Mouse (Mus musculus): ENCODE results near the gene Dnajc16. TPM values are rescaled to one million over a fixed set of nuclear protein-coding genes. Genes with fewer than 3 reads are reported as not detected.

Dnajc16 gene
- total RNA-seq, 2 experiments from 2014 or later: 17.7 to 22.9 TPM

GRCm38 (mm10) chr4:141736856-141737255 lies 53.9 kb downstream of the Dnajc16 start:
- intact Hi-C loops (cut with DNase I): no loop called here
- DNase-seq (ENCODE audit: low spot score): no peak

DNA sequence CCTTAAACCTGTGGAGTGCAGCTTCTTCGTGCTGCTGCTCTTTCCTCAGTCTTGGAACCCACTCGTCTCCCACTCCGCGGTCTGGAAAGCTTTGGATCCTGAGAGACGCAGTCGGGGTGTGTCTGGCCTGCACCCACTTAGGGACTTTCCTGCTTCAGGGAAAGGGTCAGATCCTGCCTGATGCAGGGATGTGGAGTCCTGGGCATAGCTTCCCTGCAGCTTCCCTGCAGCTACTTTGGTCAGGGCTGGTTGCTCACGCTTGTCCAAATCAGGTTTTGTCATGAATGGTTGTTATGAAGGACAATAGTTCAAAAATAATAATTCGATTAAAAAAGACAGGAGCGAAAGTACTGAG lies 55.5 kb downstream of the Dnajc16 start:
- DNase-seq (ENCODE audit: low spot score): no peak

DNA sequence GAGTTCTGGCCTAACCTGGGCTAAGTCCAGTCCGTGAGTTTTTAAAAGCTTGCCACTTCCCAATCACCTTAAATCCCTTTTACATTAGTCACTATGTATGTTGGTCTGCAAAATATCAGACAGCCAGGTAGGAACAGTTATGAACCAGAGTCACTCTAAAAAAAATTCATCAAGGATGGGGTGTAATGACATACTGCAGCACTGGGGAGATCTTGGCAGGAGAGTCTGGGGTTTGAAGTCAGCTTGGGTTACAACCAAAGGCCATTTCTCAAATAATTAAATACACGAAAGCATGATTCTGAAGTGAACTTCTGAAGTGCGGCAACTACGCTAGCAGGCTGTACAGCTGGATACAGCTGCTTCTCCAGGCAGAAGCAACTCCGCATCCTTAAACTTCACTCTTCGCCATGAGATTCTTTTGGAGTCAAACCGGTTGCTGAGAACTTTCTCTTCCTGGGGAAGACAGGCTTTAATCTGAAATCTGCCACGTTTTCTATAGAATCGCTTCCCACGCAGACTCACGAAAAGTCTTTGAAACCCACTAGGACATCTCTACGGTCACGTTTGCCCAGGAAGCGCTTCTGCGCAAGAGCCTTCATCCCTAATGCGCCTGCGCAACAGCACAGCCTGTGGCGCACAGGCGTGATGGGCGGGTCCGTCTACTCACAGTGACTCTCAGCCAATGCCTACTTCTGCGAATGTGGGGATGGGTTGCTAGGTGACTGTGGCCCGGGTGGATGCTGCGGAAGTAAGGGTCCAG lies 56.1 kb downstream of the Dnajc16 start:
- intact Hi-C loops (cut with DNase I): no loop called here
- peak; percentile 87 for DNase-seq (ENCODE audit: low spot score)

More for the DNA sequence above, 55.5 kb downstream of the Dnajc16 start:
- intact Hi-C loops (cut with DNase I): no loop called here

DNA sequence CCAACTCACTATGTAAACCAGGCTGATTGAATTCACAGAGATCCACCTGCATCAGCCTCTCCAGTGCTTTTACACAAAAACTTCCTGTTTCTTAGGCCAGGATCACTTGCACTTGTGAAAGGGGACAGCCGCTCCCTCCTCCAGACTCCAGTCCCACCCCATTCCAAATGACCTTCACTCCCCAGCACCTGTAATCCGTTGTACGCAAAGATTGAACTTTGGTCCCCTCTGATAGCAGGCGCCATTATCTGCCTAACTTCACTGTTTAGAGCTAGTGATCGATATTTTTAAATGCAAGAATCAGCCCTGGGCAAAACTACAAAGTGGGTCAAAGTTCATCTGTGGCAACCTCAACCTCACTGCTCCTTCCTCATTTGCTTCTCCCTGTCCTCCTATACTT lies 59.0 kb downstream of the Dnajc16 start:
- intact Hi-C loops (cut with DNase I): no loop called here
- no peak for DNase-seq (ENCODE audit: low spot score)

DNA sequence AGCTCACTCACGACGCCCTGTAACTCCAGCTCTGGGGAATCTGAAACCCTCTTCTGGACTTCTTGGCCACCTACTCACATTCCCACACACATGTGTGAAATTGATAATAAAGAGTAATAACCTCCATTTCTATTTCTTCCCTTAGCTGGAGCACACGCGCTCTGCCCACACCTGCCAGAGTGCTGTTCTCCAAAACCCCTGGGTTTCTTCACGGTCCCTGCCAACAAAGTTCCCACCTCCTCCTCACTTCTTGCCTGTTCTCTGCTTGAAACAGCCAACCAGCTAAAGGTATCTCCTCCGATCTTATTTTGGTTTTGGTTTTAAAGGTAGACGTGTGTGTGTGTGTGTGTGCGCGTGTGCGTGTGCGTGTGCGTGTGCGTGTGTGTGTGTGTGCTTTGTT lies 60.3 kb downstream of the Dnajc16 start:
- intact Hi-C loops (cut with DNase I): no loop called here
- no peak for DNase-seq (ENCODE audit: low spot score)

- no peak for DNase-seq (ENCODE audit: low spot score)
- intact Hi-C loops (cut with DNase I): no loop called here
These were observed 61.5 kb downstream of the Dnajc16 start for GRCm38 (mm10) chr4:141729266-141729665.

GRCm38 (mm10) chr4:141725738-141726137 lies 65.0 kb downstream of the Dnajc16 start:
- intact Hi-C loops (cut with DNase I): no loop called here
- DNase-seq (ENCODE audit: low spot score): no peak

DNA sequence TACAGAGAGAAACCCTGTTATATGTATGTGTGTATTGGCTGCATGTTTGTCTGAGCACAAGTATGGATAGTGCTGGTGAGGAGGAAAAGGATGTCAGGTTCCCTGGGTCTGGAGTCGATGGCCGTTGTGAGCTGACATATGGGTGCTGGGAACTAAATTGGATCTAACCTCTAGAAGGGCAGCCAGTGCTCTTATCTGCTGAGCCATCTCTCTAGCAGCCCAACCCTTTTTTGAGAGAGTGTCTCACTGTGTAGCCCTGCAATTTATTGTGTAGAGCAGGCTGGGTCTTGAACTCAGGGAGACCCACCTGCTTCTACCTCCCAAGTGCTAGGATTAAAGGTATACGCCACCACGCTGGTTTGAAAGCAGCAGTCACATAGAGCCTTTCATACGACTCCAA lies 65.5 kb downstream of the Dnajc16 start:
- intact Hi-C loops (cut with DNase I): no loop called here
- no peak for DNase-seq (ENCODE audit: low spot score)

GRCm38 (mm10) chr4:141724594-141724993 lies 66.1 kb downstream of the Dnajc16 start:
- DNase-seq (ENCODE audit: low spot score): no peak
- intact Hi-C loops (cut with DNase I): loop anchor here (5.0 kb wide), 1 partner anchor 68 kb away; the partner anchor contains the start of genes Casp9 and Dnajc16

GRCm38 (mm10) chr4:141723673-141724068 lies 67.1 kb downstream of the Dnajc16 start:
- DNase-seq (ENCODE audit: low spot score): no peak
- intact Hi-C loops (cut with DNase I): loop anchor here (1.0 to 5.0 kb wide), 2 partner anchors 59 to 69 kb away; partner anchors contain the start of genes Casp9, Dnajc16 and Plekhm2

DNA sequence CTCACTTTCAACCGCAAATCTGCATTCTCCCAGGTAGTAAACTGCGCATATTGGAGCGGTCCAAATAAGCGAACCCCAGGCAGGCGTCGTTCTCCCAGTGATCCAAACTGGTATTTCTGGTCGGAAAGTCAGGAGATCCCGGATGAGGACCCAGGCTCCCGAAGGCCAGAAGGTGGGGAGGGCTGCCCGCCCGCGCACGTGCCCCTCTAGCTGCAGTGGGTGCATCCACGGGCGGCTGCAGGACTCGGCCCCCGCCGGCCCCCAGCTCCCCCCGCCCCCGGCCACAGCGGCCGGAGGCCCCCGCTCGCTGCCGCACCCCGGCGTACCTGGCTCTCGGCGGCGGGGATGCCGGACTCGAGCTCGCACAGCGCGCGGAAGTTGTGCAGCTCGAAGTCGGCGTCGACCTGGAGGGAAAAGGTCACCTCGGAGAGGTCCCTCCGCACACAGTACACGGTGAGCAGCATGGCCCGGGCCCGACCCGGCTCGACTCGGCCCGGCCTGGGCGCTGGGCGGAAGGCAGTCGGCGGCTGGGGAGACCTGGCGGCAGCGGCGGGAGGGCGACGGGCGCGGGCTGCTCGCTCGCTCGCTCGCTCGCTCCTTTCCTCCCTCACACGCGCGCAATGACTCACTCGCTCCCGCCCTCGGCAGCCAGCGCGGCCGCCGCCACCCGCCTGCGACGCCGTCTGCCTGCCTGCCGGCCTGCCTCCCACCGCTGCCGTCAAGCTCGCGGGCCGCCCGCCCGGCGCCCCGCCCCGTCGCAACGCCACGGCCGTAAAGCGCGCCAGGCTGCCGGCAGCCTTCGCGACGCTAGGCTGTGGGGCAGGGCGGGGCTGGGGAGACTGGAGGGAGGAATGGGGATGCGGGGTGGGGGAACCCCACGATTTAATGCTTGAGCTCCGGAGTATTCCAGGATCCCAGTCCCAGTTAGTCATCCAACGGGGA lies 67.7 kb downstream of the Dnajc16 start, which contains the start of gene Ddi2:
TSS of gene Ddi2 (minus strand) at position 689 of the 942 bp plus-strand sequence.
- DNase-seq (ENCODE audit: low spot score): peak; percentile 88
- intact Hi-C loops (cut with DNase I): loop anchor here (1.0 to 5.0 kb wide), 2 partner anchors 59 to 69 kb away; partner anchors contain the start of genes Casp9, Dnajc16 and Plekhm2

DNA sequence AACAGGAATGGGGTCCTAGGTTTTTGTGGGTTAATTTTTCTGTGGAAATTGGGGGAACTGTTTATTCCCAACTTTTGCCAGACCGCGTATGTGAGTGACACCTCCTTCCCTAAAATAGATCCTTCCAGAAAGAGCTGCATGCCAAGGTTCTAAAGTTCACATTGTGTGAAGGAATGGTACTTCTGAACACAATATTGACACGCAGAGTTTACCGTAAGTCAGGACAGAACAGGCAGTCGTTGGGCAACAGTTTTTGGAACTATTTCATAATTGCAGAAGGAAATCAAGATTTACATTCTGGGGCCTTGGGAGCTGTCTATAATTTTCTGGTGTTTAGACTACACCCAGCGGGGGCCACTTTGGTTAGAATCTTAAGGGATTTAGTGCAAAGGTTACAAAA lies 68.8 kb downstream of the Dnajc16 start:
- DNase-seq (ENCODE audit: low spot score): no peak
- intact Hi-C loops (cut with DNase I): loop anchor here (5.0 kb wide), 1 partner anchor 70 kb away; the partner anchor contains the start of genes Casp9 and Dnajc16

GRCm38 (mm10) chr4:141720761-141721523 lies 69.8 kb downstream of the Dnajc16 start:
- intact Hi-C loops (cut with DNase I): loop anchor here (5.0 kb wide), 1 partner anchor 71 kb away; the partner anchor contains the start of genes Casp9 and Dnajc16

DNA sequence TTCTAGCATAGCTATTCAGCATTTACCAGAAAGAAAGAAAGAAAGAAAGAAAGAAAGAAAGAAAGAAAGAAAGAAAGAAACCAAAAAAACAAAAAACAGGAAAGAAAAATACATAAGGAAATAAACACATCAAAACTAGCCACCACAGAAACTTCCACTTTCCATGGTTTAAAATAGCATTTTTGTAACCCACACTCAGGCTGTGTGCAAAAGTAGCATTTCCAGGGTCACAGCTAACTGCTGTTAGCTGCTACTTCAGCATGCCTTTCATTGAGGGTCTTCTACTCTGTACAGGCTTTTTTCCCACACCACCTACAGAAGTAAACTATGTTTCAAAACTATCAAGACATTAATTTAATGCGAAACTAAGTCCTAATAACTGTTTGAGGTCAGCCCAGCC lies 71.4 kb downstream of the Dnajc16 start:
- intact Hi-C loops (cut with DNase I): no loop called here
- DNase-seq (ENCODE audit: low spot score): no peak

More at GRCm38 (mm10) chr4:141720761-141721523, 69.8 kb downstream of the Dnajc16 start:
- DNase-seq (ENCODE audit: low spot score): no peak

- intact Hi-C loops (cut with DNase I): no loop called here
- DNase-seq (ENCODE audit: low spot score): no peak
These were observed 73.1 kb downstream of the Dnajc16 start for GRCm38 (mm10) chr4:141717633-141718032.

- DNase-seq (ENCODE audit: low spot score): no peak
- intact Hi-C loops (cut with DNase I): no loop called here
These were observed 75.7 kb downstream of the Dnajc16 start for GRCm38 (mm10) chr4:141715027-141715426.

DNA sequence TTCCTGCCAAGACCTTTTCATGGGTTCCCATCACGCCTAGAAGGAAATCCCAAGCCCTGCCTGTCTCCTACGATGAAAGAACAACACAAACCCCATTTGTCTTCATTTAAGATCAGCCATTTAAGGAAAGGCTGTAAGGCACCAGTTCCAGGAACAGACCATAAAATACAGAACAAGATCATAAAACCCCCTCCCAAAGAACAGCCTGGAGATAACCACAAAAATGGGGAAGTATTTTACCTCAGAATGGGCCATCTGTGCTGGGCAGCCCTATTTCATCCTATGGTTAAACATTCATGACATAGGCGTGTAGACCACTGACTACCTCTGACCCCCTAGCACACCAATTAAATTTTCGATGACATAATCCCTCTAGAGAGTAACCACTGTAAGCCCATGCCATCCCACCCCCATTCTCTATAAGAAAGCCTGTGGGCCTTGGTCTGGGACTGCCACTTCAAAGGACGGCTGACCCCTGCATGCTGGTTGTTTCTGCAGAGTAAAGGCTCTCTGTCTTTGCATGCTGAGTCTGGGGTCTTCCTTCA lies 77.1 kb downstream of the Dnajc16 start:
- intact Hi-C loops (cut with DNase I): no loop called here
- no peak for DNase-seq (ENCODE audit: low spot score)

GRCm38 (mm10) chr4:141711250-141711649 lies 79.5 kb downstream of the Dnajc16 start:
- intact Hi-C loops (cut with DNase I): no loop called here

More at GRCm38 (mm10) chr4:141711250-141711649, 79.5 kb downstream of the Dnajc16 start:
- DNase-seq (ENCODE audit: low spot score): no peak
